Mouse (Mus musculus): ENCODE measurements around the gene Adam30.

The Adam30 gene

DNA sequence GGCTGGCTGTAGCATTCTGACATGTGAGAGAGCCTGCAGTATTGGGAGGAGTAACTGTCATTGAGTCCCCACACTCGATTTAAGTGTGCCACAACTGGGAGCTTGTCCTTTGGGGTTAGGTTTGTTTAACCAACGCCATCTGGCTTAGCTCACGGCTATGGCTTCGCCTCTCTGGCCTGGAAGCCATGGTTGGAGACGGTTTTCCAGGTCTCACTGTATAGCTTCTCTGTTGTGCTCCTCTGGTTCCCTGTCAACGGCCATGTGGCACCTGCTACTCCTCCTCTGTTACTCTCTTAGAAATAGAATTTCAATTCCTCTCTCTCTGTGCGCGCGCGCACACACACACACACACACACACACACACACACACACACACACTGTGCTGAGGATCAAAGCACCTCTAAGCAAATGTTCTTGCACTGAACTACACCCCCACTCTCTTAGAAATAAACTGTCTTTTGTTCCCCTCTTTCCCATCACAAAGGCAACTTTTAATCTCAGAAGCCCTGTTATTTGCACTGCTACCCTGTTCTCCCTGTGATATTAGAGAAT lies 24.8 kb downstream of the Adam30 start:
- DNase-seq (ENCODE audit: low spot score in 2 of 2) = no peak

DNA sequence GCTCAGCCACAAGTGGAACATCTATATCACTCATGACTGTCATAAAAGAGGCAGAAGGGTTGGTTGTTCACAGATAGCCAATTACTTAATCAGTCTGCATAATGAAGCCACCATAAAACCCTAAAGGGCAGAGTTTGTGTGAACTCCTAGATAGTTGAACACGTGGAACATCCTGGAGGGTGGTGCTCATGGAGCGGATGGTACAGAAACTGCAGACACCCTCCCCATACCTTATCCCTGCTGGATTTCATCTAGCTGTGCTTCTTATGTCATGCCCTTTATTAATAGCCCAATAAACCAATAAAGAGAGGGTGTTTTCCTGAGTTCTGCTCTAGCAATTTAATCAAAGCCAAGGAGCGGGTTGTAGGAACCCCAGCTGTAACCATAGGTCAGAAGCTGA lies 27.3 kb downstream of the Adam30 start:
- no peak for DNase-seq (ENCODE audit: low spot score in 2 of 2)

DNA sequence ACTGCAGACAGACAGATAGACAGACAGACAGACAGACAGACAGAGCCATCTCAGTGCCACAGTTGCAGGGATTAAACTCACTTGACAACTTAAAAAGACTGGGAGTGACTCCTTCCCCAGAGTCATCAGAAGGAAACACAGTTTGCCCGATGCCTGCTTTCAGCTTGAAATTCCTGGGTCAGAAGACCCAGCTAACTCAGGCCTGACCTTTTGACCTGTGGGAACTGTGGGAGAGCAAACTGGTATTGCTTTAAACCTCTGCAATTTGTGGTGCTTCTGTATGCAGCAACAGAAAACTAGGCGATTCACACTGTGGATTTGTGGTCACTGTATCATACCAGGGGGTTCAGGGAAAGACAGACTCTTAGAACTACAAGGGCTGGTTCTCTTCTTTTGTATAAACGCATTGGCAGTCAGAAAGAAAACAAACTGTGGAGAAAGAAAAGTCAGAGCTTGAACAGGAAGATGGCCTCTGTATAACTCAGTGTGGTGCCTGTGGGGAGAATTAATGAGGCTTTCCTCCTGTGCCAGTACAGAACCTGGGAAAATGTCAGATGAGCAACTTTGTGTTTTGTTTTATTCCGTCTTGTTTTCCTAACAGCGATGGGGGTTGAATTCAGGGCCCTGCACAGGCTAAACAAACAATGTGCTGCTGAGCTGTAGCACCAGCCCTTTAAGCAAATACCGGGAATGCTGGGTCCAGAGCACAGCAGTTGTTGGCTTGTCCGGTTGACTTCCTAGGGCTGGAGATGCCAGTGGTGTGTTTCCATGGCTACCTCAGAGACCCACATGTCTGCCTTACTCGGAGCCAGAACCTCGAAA lies 37.5 kb downstream of the Adam30 start:
- DNase-seq (ENCODE audit: low spot score in 2 of 2) = no peak

DNA sequence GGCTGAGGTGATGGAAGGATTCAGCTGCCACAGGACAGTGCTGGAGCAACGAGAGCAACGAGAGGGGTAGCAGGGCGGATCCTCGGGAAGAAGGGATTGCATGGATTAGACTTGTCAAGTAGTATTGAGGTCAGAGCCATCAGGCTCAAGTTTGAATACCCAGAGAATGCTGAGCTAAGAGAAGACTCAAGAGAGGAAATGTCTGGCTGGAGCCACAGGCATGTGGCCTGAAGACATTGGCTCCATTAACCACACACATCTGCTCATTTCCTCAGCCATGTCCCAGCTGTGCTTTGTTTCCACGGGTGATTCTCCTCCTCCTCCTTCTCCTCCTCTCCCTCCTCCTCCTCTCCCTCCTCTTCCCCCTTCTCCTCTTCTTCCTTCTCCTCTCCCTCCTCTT lies 39.3 kb downstream of the Adam30 start:
- DNase-seq (ENCODE audit: low spot score in 2 of 2) = no peak

DNA sequence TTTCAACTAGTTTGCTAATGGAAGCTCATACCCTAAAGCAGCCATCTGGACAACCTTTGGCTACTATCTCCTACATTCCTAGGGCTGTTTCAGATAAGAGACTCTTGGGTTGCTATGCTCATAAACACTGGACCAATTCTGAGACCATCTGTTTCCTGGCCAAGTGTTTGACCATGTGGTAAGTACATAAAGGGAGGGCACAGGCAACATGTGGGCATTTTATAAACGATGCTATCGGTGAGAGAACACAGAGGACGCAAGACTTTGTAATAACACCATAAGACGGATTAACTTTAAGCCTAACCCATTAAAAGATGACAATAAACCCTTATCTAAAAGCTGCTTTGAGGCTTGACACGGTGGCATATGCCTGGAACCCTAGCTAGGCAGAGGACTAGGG lies 42.9 kb downstream of the Adam30 start:
- no peak for DNase-seq (ENCODE audit: low spot score in 2 of 2)

DNA sequence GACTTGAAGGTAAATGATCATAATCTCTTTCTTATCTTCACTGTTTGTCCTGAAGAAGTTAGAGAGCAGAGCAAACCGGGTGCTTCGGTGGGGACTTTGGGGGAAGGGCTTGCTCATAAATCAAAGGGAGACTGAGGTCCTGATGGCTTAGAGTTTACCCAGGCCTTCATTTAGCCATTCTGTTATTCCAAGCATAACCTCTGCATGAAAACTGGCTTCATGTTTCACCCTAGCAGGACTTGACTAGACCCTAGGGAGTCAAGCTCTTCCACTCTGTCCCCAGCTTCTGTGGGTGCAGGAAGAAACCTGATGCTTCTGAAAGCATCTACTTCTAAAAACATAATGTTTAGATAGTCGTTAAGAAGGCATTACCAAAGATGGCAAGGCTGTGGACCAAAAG lies 46.5 kb downstream of the Adam30 start:
- DNase-seq (ENCODE audit: low spot score in 2 of 2) = no peak

DNA sequence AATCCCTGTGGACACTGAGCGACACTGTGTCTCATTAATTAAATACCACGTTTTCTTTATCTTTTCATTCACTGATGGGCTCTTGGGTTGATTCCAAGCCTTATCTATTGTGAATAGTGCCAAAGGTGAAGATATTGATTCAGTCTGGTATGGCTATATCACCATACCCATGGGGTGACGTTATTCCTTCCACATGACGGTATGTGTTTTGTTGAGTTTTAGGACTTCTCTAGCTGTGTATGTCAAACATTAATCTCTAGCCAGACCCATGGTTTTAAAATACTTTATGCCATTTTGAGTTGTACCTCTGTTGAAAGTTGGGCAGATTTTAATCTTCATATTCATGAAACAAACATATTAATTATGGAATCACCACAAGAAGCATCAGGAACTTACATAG lies 48.7 kb downstream of the Adam30 start:
- no peak for DNase-seq (ENCODE audit: low spot score in 2 of 2)

DNA sequence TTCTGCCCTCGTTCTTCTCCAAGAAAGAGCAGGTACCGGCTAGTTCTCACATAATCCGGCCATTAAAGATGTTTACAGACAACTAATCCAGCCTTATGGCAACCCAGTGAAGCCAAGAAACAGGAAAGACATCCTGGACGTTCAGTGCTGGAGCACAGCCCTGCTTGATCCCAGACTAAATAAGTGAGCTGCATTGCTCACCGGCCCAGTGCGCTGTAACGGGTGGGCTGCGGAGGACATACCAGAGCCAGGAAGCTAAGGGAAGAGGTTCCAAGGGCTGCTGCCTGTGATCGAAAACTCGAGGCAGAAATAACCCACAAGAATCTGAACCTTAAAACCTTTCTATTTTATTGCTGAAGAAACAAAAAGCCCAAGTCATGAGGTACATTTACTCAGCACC lies 50.4 kb downstream of the Adam30 start:
- DNase-seq (ENCODE audit: low spot score in 2 of 2) = no peak

DNA sequence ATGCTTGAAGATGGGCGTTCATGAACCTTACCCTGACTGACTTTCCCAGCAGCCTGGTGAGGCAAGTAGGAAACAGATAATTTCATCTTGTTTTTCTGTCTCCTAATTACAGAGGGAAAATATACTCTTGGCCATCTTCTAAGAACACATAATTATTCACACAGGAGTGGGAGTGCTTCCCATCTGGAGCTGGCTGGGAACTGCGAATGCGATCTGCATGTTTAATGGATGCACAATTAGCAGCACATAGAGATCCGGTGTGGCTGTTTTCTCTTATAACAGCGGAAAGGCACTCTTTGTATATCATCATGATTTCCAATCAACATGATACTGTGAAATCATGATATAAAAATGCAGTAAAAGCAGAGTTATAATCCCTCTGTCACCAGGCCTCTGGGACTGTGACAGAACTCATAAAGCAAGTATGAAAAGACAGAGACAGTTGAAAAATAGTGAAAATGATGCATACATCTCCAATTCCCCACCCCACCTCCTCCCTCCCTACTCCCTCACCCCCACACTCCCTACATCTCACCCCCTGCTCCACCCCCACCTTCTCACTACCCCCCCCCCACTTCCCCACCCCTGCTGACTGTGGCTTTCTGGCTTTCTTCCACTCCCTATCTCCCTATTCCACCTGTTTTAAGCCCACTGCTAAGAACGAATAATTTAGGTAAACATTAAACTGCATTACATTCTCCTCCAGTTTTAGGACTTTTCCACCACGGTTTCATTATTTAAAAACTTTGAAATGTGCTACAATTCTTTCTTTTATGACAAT lies 51.1 kb downstream of the Adam30 start:
- no peak for DNase-seq (ENCODE audit: low spot score in 2 of 2)

Measured in urinary bladder, adult 18-20 months (tissue).